Comparison of ENCODE assay signal across 12 mouse cellular contexts in the genomic region with DNA sequence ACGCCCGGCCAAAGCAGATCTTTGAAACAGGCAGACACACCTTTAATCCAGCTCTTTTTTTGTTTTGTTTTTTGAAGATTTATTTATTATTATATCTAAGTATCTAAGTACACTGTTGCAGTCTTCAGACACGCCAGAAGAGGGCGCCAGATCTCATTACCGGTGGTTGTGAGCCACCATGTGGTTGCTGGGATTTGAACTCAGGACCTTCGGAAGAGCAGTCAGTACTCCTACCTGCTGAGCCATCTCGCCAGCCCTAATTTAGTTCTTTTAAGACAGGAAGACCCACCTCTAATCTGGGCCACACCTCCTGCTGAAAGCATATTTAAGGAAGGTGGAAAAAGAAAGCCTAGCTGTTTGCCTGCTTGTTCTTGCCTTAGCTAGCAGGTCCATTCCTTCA. TPM values are rescaled to one million over a fixed set of nuclear protein-coding genes. Genes with fewer than 3 reads are reported as not detected.
DNase-seq lines count a peak whose midpoint lies in the region; ATAC-seq and TF ChIP-seq lines count a peak whose summit lies in the region.
"Had no signal": no experiment of that assay in that cellular context is flagged by ENCODE, and none has a peak within 500 bp of the region (broad histone marks: within the 10 kb centered on the region; RNA-seq: fewer than 3 reads in every experiment).

No protein-coding gene starts in this region.

- peak; percentile 33 to 47 for DNase-seq in kidney, postnatal 4 days
- peak; percentile 18 for DNase-seq in 3134 (ENCODE audit: extremely low read depth, insufficient read length, low spot score)
- DNase-seq in A20 (ENCODE audit: low read depth, low spot score) = peak; percentile 58
- no peak for DNase-seq in layer of hippocampus, adult 8-10 months (ENCODE audit: low spot score in 2 of 2)
- no peak for DNase-seq in urinary bladder, postnatal 36 days (ENCODE audit: low spot score in 2 of 2)
- DNase-seq: adrenal gland, postnatal 10 days; cerebellum, postnatal 25 days had no signal

- WGBS in kidney, embryonic 15.5 days = 52% methylated on average over 7 of the region's 7 CpGs

- H3K27me3 ChIP-seq in kidney, embryonic 15.5 days = 0 out of 2 replicates have a peak, but pooled peaks cover 3% of the 10 kb centered on the region

- H3K27ac ChIP-seq in kidney, embryonic 15.5 days = no peak overlapping the region
- H3K27ac ChIP-seq in cortical plate, adult 2 months (ENCODE audit: insufficient read depth, low read length) = no peak overlapping the region
- H3K27ac ChIP-seq: forebrain, embryonic 12.5 days; midbrain, embryonic 12.5 days had no signal

- H3K9me3 ChIP-seq in kidney, embryonic 15.5 days (replicated peaks) = no peaks in the 10 kb centered on the region
- H3K9me3 ChIP-seq: forebrain, embryonic 12.5 days; midbrain, embryonic 12.5 days had no signal

- no peak overlapping the region for H3K4me2 ChIP-seq in kidney, embryonic 15.5 days
- H3K4me2 ChIP-seq: forebrain, embryonic 12.5 days; heart, embryonic 11.5 days; midbrain, embryonic 12.5 days had no signal

- TF ChIP-seq POLR2A in cortical plate, adult 2 months (IDR thresholded peaks at IDR 0.05; ENCODE audit: extremely low read depth, insufficient read depth, low read length) = no peak

- 0 out of 2 replicates have a peak, but pooled peaks have one; percentile 16 for TF ChIP-seq CTCF in cortical plate, adult 2 months (IDR thresholded peaks at IDR 0.05; ENCODE audit: extremely low read depth, insufficient read depth, low read length)

- ATAC-seq in kidney, embryonic 15.5 days (replicated peaks; ENCODE audit: low FRiP score) = no peak

- H3K9ac ChIP-seq in kidney, embryonic 15.5 days = no peak overlapping the region
- H3K9ac ChIP-seq: forebrain, embryonic 12.5 days; midbrain, embryonic 12.5 days had no signal

- no peaks in the 10 kb centered on the region for H3K36me3 ChIP-seq in kidney, embryonic 15.5 days
- H3K36me3 ChIP-seq: forebrain, embryonic 12.5 days; midbrain, embryonic 12.5 days had no signal

- peaks cover 16% of the 10 kb centered on the region for H3K4me1 ChIP-seq in kidney, embryonic 15.5 days
- H3K4me1 ChIP-seq in cortical plate, adult 2 months (ENCODE audit: control insufficient read depth, insufficient read depth, low read length) = no peaks in the 10 kb centered on the region

- H3K4me3 ChIP-seq in kidney, embryonic 15.5 days (replicated peaks) = no peak overlapping the region
- H3K4me3 ChIP-seq in cortical plate, adult 2 months (ENCODE audit: insufficient read depth, low read length) = no peak overlapping the region
- H3K4me3 ChIP-seq: forebrain, embryonic 12.5 days; midbrain, embryonic 12.5 days had no signal

RNA-seq across cellular contexts. Expression of a gene that starts 7.5 kb away (rescaled TPM):
- polyA plus RNA-seq in kidney, embryonic 15.5 days (2015; fragmentation: Nextera tagmentation; extraction: Ambion mirVana) = 330 and 331 TPM in 2 replicates
- 57.6 and 69.2 TPM in 2 replicates for polyA plus RNA-seq in cortical plate, adult 2 months (2012; rRNA removed)
- 10 to 100 TPM; 39.0 to 49.8 (median 42.1) TPM for total RNA-seq in layer of hippocampus, adult 8-10 months (2022)

RNA-seq across cellular contexts. Expression of a gene that starts 10.0 kb away (rescaled TPM):
- 16.7 and 16.8 TPM in 2 replicates for polyA plus RNA-seq in kidney, embryonic 15.5 days (2015; fragmentation: Nextera tagmentation; extraction: Ambion mirVana)
- polyA plus RNA-seq in cortical plate, adult 2 months (2012; rRNA removed) = 196 and 207 TPM in 2 replicates
- total RNA-seq in layer of hippocampus, adult 8-10 months (2022) = 100 to 1,000 TPM; 176 to 194 (median 184) TPM

RNA-seq across cellular contexts. Expression of a gene that starts 25.8 kb away (rescaled TPM):
- polyA plus RNA-seq in kidney, embryonic 15.5 days (2015; fragmentation: Nextera tagmentation; extraction: Ambion mirVana) = 6.1 and 7.9 TPM in 2 replicates
- 9.1 and 10.6 TPM in 2 replicates for polyA plus RNA-seq in cortical plate, adult 2 months (2012; rRNA removed)
- total RNA-seq in layer of hippocampus, adult 8-10 months (2022) = 10 to 100 TPM; 17.5 to 20.4 (median 18.4) TPM

Comparison
In these comparisons a context has a peak if more than half of its experiments do, and no peak if none do; other contexts are left out.
1. DNase-seq: peak in kidney, postnatal 4 days (2 of 2), 3134 (single experiment) and A20 (single experiment); none in layer of hippocampus, adult 8-10 months (0 of 2) and urinary bladder, postnatal 36 days (0 of 2).
2. RNA of a gene that starts 10.0 kb away (polyA plus RNA-seq): 196 to 207 TPM in cortical plate, adult 2 months; 16.7 to 16.8 TPM in kidney, embryonic 15.5 days; every median in the first group is over 10 times any median in the second.